Mouse (Mus musculus) hematopoietic stem cell, adult 5-6 weeks (primary cell): ENCODE results near the gene Rgs2. TPM values are rescaled to one million over a fixed set of nuclear protein-coding genes. Genes with fewer than 3 reads are reported as not detected.

Experiments used
- ATAC-seq, 2 experiments: fragments of 125-278 bp in 1 of 2; replicated peaks in 1 of 2; 2 replicates each; pipeline ENCODE4 v1.8.0; 2016 to 2017; ENCODE audit warnings: inconsistent platforms in 2 of 2, mild to moderate bottlenecking in 2 of 2, moderate number of reproducible peaks in 2 of 2, low read depth in 1 of 2, moderate TSS enrichment in 1 of 2; ENCODE audit not compliant: low FRiP score in 2 of 2, poor library complexity in 2 of 2, severe bottlenecking in 2 of 2, insufficient read depth in 1 of 2, low TSS enrichment in 1 of 2
- total RNA-seq: library from RNA; stranded (forward); fragments of 172-1452, 232-1000 nt; gene quantifications from 2 replicates; pipeline ENCODE4 v1.2.3, GENCODE M21; 2017

Rgs2 gene
- total RNA-seq, 1 experiment from 2014 or later: 312 TPM

DNA sequence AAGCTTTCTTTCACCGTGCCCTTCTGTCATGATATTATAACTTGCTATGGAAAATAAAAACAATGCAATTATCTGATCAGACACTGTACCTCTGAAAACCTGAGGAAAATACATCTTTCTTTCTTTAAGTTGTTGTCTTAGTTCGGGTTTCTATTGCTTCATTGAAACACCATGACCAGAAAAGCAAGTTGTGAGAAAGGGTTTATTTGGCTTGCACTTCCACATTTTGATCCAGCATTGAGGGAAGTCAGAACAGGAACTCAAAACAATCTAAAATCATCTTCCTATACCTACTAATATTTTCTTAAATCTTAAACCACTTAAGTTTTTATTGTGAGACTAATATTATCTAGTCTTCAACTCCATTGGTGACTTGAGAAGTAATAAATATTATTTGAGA is 11.4 kb downstream of the Rgs2 start:
- ATAC-seq: no peak

DNA sequence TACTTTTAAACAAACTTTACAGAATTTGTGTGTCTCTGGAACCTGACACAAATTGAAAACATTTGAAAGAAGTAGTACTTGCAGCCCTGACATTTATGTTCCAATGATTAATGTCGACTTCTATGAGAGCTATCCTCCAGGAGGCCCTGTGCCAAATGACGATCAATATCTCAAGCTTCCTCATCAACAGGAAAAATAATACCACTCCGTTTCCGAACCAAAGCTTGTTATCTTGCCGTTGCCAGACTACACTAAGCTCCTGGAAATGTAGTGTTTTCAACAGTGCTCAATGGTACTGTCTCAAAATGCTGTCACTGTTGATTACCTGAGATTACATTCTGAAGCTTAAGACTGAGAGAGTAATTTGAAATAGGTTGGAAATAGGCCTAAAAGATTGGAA is 13.7 kb downstream of the Rgs2 start:
- ATAC-seq: no peak

DNA sequence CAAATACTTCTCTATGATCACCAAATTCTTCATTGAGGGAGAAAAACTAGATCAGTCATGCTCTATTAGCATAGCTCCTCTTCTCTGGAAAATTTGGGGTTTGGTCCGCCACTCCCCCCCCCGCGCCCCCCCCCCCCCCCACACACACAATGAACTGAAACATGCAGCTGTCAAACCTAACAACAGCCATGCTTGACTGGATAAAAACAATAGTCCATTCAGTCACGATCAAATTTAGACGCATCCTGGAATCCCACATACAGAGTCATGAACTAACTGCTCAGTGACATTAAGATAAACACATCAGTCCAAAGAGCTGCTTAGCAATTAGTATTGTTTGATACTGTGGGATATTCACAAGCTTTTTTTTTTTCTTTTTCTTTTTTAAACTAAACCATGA is 14.2 kb downstream of the Rgs2 start:
- no peak for ATAC-seq

GRCm38 (mm10) chr1:143988756-143989155 is 15.2 kb downstream of the Rgs2 start:
- peak; percentile 43 to 57; a peak in 2 of 4 replicates for ATAC-seq

- peak; percentile 85 for ATAC-seq
These were observed 18.9 kb downstream of the Rgs2 start for GRCm38 (mm10) chr1:143984988-143985625.

- ATAC-seq: no peak
These were observed 21.1 kb downstream of the Rgs2 start for GRCm38 (mm10) chr1:143982765-143983312.

GRCm38 (mm10) chr1:143982085-143982764 is 21.7 kb downstream of the Rgs2 start:
- ATAC-seq: no peak

DNA sequence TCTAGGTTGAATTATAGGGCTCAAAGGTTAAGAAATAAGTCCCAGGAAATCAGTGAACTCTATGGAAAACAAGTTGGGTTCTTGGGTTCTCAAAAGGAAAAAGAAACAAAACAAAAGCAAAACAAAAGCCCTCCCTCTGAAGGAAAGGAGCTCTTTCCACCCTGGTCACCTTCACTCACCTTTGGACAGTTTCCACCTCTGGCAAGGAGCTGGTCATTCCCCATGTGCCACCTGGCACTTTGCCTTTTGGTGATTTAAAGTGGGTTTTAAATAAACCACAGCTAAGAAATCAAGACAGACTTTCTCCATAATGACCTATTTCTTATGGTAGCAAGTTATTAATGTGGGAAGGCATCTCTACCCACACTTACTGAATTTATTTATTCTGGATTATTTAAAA is 23.1 kb downstream of the Rgs2 start:
- ATAC-seq: no peak

DNA sequence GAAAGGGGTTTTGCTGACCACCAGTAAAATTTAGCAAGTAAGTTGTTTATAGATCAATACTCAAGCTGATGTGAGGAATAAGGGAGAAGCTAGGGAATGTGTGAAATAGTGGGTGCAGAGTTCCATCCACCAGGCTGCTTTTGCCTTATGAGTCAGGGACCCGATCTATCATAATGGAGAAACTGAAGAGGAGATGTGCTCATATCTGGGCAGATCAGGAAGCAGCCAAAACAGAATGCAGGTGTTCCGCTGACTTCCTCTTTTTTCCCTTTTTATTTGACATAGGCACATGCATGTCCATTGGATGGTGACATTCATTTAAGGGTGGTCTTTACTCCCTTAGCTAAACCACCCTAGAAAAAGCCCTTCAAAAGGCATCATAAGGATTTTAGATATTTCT is 29.3 kb downstream of the Rgs2 start:
- ATAC-seq: peak; percentile 32 to 74; a peak in 3 of 4 replicates

GRCm38 (mm10) chr1:143962301-143962700 is 41.7 kb downstream of the Rgs2 start:
- no peak for ATAC-seq

GRCm38 (mm10) chr1:143960340-143960739 is 43.6 kb downstream of the Rgs2 start:
- 0 out of 4 replicates have a peak, but pooled peaks of 1 of the 2 experiments have one; percentile 27 for ATAC-seq

GRCm38 (mm10) chr1:143956090-143956489 is 47.9 kb downstream of the Rgs2 start:
- peak in 1 of 2 experiments; percentile 55; a peak in 1 of 4 replicates for ATAC-seq

GRCm38 (mm10) chr1:143952841-143953240 is 51.1 kb downstream of the Rgs2 start:
- ATAC-seq: no peak

Other genes starting within 250 kb of the Rgs2 start
- 11.3 and 13.6 TPM in 2 replicates for gene Trove2, start 227.1 kb downstream of the Rgs2 start, total RNA-seq
- gene Uchl5, start 226.9 kb downstream of the Rgs2 start, total RNA-seq: 156 and 159 TPM in 2 replicates
- gene Rgs13, start 173.2 kb upstream of the Rgs2 start, total RNA-seq: not detected in 2 replicates
- gene Rgs1, start 245.1 kb upstream of the Rgs2 start, total RNA-seq: 1,415 and 1,523 TPM in 2 replicates